Mouse (Mus musculus): ENCODE data around the gene Lsm7. TPM values are rescaled to one million over a fixed set of nuclear protein-coding genes. Genes with fewer than 3 reads are reported as not detected.

Gene Lsm7
- total and polyA plus RNA-seq, 3 experiments: 198 to 411 (median 374) TPM

DNA sequence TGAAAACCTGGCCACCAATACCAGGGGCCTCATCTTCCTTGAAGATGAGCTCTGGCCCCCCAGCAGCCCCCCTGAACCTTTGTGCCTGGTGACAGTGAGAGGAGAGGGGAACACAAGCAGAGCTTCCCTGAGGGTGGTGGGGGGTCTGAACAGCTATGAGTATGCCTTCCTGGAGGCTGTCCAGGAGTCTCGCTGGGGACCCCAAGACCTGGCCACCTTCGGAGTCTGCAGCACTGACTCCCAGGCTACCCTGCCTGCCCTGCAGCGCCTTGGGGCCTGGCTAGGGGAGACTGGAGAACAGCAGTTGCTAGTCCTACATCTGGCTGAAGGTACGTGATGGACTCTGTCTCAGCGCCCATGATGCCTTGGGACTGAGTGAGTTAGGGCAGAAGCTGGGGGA, 49.7 kb downstream of the Lsm7 start:
- TF ChIP-seq TBP (conservative IDR thresholded peaks at IDR 0.05; ENCODE audit: low read depth, low read length) (no peak), MXI1 (IDR thresholded peaks at IDR 0.05; ENCODE audit: low read depth, low read length) (no peak)
- DNase-seq (ENCODE audit: extremely low read depth): no peak
- Histone ChIP-seq H3K4me2 (ENCODE audit: insufficient read depth, low read depth, poor library complexity, severe bottlenecking) (no peak overlapping the region), H3K9me3 (replicated peaks; ENCODE audit: low read length) (peaks cover 5% of the 10 kb centered on the region), H3K27me3 (replicated peaks) (no peaks in the 10 kb centered on the region), H3K4me3 (replicated peaks in 1 of 3; ENCODE audit: low read depth in 2 of 3, low read length in 2 of 3, poor library complexity in 1 of 3) (no peak overlapping the region), H3K79me2 (replicated peaks; ENCODE audit: control insufficient read depth, extremely low read depth, insufficient read depth, poor library complexity, severe bottlenecking) (peaks cover 15% of the 10 kb centered on the region), H3K27ac (ENCODE audit: insufficient read depth, low read depth) (no peak overlapping the region), H3K36me3 (replicated peaks in 1 of 2; ENCODE audit: control insufficient read depth in 1 of 2, insufficient read depth in 1 of 2, low read length in 1 of 2) (peaks cover 61 to 82% of the 10 kb centered on the region in 2 experiments), H3K4me1 (ENCODE audit: control insufficient read depth in 1 of 2, insufficient read depth in 2 of 2) (peaks cover 2 to 9% of the 10 kb centered on the region in 2 experiments; a peak in 2 of 4 replicates), H3K9ac (ENCODE audit: insufficient read depth, low read depth) (no peak overlapping the region)
- dilution Hi-C loops (cut with MboI; ENCODE audit: extremely low pct_ligation_motif_present, extremely low pct_unique_long_range_greater_than_20kb, low sequenced_read_pairs) (no loop called here), in situ Hi-C loops (cut with MboI; ENCODE audit: low pct_ligation_motif_present, low pct_unique_long_range_greater_than_20kb, low sequenced_read_pairs) (loop anchor here (10.0 kb wide), 1 partner anchor 189 kb away; no protein-coding TSS in a partner anchor)

GRCm38 (mm10) chr10:80804916-80805315, 50.1 kb downstream of the Lsm7 start, which contains the start of gene Amh:
Gene Amh (plus strand): TSS chr10:80805243.
- H3K27ac ChIP-seq (ENCODE audit: insufficient read depth, low read depth): no peak within 1 kb of the TSS
- H3K9ac ChIP-seq (ENCODE audit: insufficient read depth, low read depth): no peak within 1 kb of the TSS
- H3K36me3 ChIP-seq (replicated peaks in 1 of 2; ENCODE audit: control insufficient read depth in 1 of 2, insufficient read depth in 1 of 2, low read length in 1 of 2): peaks cover 61 to 86% of the 10 kb centered on the region in 2 experiments
- peaks cover 19% of the 10 kb centered on the region for H3K79me2 ChIP-seq (replicated peaks; ENCODE audit: control insufficient read depth, extremely low read depth, insufficient read depth, poor library complexity, severe bottlenecking)
- in situ Hi-C loops (cut with MboI; ENCODE audit: low pct_ligation_motif_present, low pct_unique_long_range_greater_than_20kb, low sequenced_read_pairs) (loop anchor here (10.0 kb wide), 1 partner anchor 190 kb away; no protein-coding TSS in a partner anchor), dilution Hi-C loops (cut with MboI; ENCODE audit: extremely low pct_ligation_motif_present, extremely low pct_unique_long_range_greater_than_20kb, low sequenced_read_pairs) (no loop called here)
- no peak for TF ChIP-seq JUN (IDR thresholded peaks at IDR 0.05; ENCODE audit: insufficient read depth, low read depth, low read length)
- H3K4me3 ChIP-seq (replicated peaks in 1 of 3; ENCODE audit: low read depth in 2 of 3, low read length in 2 of 3, poor library complexity in 1 of 3): no peak within 1 kb of the TSS
- H3K4me1 ChIP-seq (ENCODE audit: control insufficient read depth in 1 of 2, insufficient read depth in 2 of 2): peaks cover 6 to 13% of the 10 kb centered on the region in 2 experiments
- H3K27me3 ChIP-seq (replicated peaks): no peaks in the 10 kb centered on the region
- H3K4me2 ChIP-seq (ENCODE audit: insufficient read depth, low read depth, poor library complexity, severe bottlenecking): no peak within 1 kb of the TSS
- DNase-seq (ENCODE audit: extremely low read depth): no peak
- peaks cover 5% of the 10 kb centered on the region for H3K9me3 ChIP-seq (replicated peaks; ENCODE audit: low read length)

- dilution Hi-C loops (cut with MboI; ENCODE audit: extremely low pct_ligation_motif_present, extremely low pct_unique_long_range_greater_than_20kb, low sequenced_read_pairs) (no loop called here), in situ Hi-C loops (cut with MboI; ENCODE audit: low pct_ligation_motif_present, low pct_unique_long_range_greater_than_20kb, low sequenced_read_pairs) (loop anchor here (10.0 kb wide), 1 partner anchor 190 kb away; no protein-coding TSS in a partner anchor)
- Histone ChIP-seq H3K9me3 (replicated peaks; ENCODE audit: low read length) (peaks cover 5% of the 10 kb centered on the region), H3K36me3 (replicated peaks in 1 of 2; ENCODE audit: control insufficient read depth in 1 of 2, insufficient read depth in 1 of 2, low read length in 1 of 2) (peaks cover 61 to 87% of the 10 kb centered on the region in 2 experiments), H3K4me2 (ENCODE audit: insufficient read depth, low read depth, poor library complexity, severe bottlenecking) (no peak overlapping the region), H3K27me3 (replicated peaks) (no peaks in the 10 kb centered on the region), H3K4me3 (replicated peaks in 1 of 3; ENCODE audit: low read depth in 2 of 3, low read length in 2 of 3, poor library complexity in 1 of 3) (no peak overlapping the region), H3K79me2 (replicated peaks; ENCODE audit: control insufficient read depth, extremely low read depth, insufficient read depth, poor library complexity, severe bottlenecking) (peaks cover 24% of the 10 kb centered on the region), H3K4me1 (ENCODE audit: control insufficient read depth in 1 of 2, insufficient read depth in 2 of 2) (peaks cover 6 to 17% of the 10 kb centered on the region in 2 experiments), H3K9ac (ENCODE audit: insufficient read depth, low read depth) (no peak overlapping the region), H3K27ac (ENCODE audit: insufficient read depth, low read depth) (no peak overlapping the region)
- DNase-seq (ENCODE audit: extremely low read depth): no peak
- TF ChIP-seq MAX (IDR thresholded peaks at IDR 0.05; ENCODE audit: low read length) (no peak), ZC3H11A (IDR thresholded peaks at IDR 0.05; ENCODE audit: low read depth, low read length) (no peak), MAZ (IDR thresholded peaks at IDR 0.05; ENCODE audit: low read depth, low read length) (no peak), ETS1 (conservative IDR thresholded peaks at IDR 0.05; ENCODE audit: low read depth, low read length) (no peak), RAD21 (IDR thresholded peaks at IDR 0.05; ENCODE audit: low read depth, low read length) (no peak), IRF4 (IDR thresholded peaks at IDR 0.05; ENCODE audit: low read depth, low read length) (no peak), EP300 (IDR thresholded peaks at IDR 0.05; ENCODE audit: low read length) (no peak), KAT2A (IDR thresholded peaks at IDR 0.05; ENCODE audit: insufficient replicate concordance, low read length) (no peak), CTCF (conservative IDR thresholded peaks at IDR 0.05 in 1 of 2, IDR thresholded peaks at IDR 0.05 in 1 of 2; ENCODE audit: low read depth in 2 of 2, low read length in 2 of 2) (no peak), SMC3 (IDR thresholded peaks at IDR 0.05; ENCODE audit: low read depth, low read length) (no peak), MEF2A (IDR thresholded peaks at IDR 0.05; ENCODE audit: borderline replicate concordance, low read depth, low read length) (no peak), ELF1 (IDR thresholded peaks at IDR 0.05; ENCODE audit: low read depth, low read length) (no peak), POLR2AphosphoS2 (IDR thresholded peaks at IDR 0.05; ENCODE audit: low read depth, low read length) (no peak), MXI1 (IDR thresholded peaks at IDR 0.05; ENCODE audit: low read depth, low read length) (no peak), GABPA (IDR thresholded peaks at IDR 0.05; ENCODE audit: insufficient replicate concordance, low read depth, low read length) (no peak), TCF12 (IDR thresholded peaks at IDR 0.05; ENCODE audit: low read depth, low read length) (no peak), CHD1 (IDR thresholded peaks at IDR 0.05; ENCODE audit: low read depth, low read length) (no peak), ZKSCAN1 (IDR thresholded peaks at IDR 0.05; ENCODE audit: borderline replicate concordance, low read depth, low read length) (no peak)
Observed at GRCm38 (mm10) chr10:80804340-80804739, 50.7 kb downstream of the Lsm7 start.

Measured in CH12.LX (cell line).